Mouse (Mus musculus) regulatory T cell (primary cell): Measurements from ENCODE around the gene Gadd45g.

Source experiments
- in situ Hi-C: fragments of 300-600 bp; cut with MboI, MseI; formaldehyde crosslinking; loops from one replicate; pipeline ENCODE4 v1.15.1; 2025; ENCODE audit warnings: high pct_unique_total_duplicates

The Gadd45g gene

GRCm38 (mm10) chr13:51881271-51882128 is 35.0 kb downstream of the Gadd45g start:
- in situ Hi-C loops, result no loop called here

- in situ Hi-C loops, result no loop called here
Measured at GRCm38 (mm10) chr13:51882218-51882617, 35.7 kb downstream of the Gadd45g start.

- in situ Hi-C loops, result no loop called here
Measured at GRCm38 (mm10) chr13:51884250-51884649, 37.8 kb downstream of the Gadd45g start.

GRCm38 (mm10) chr13:51885594-51885993 is 39.1 kb downstream of the Gadd45g start:
- in situ Hi-C loops, result no loop called here

GRCm38 (mm10) chr13:51886085-51886484 is 39.6 kb downstream of the Gadd45g start:
- in situ Hi-C loops, result no loop called here

GRCm38 (mm10) chr13:51886723-51887122 is 40.2 kb downstream of the Gadd45g start:
- in situ Hi-C loops, result no loop called here

- in situ Hi-C loops, result no loop called here
Measured at GRCm38 (mm10) chr13:51888426-51888825, 41.9 kb downstream of the Gadd45g start.

- in situ Hi-C loops, result no loop called here
Measured at GRCm38 (mm10) chr13:51891825-51892532, 45.5 kb downstream of the Gadd45g start.

GRCm38 (mm10) chr13:51897579-51897978 is 51.1 kb downstream of the Gadd45g start:
- in situ Hi-C loops, result no loop called here
